Mouse (Mus musculus): ENCODE data around the gene Man1a2.

Man1a2 gene

GRCm38 (mm10) chr3:100685087-100685762 is at the start of gene Man1a2:
TSS of gene Man1a2 (minus strand) at chr3:100685503.
- DNase-seq: peak; percentile 86 to 89

GRCm38 (mm10) chr3:100734482-100735154 is 49.3 kb upstream of the Man1a2 start:
- no peak for DNase-seq

GRCm38 (mm10) chr3:100731896-100732295 is 46.6 kb upstream of the Man1a2 start:
- no peak for DNase-seq

- no peak for DNase-seq
Measured at GRCm38 (mm10) chr3:100731347-100731746, 46.0 kb upstream of the Man1a2 start.

- no peak for DNase-seq
Measured at GRCm38 (mm10) chr3:100728008-100728712, 42.9 kb upstream of the Man1a2 start.

GRCm38 (mm10) chr3:100725960-100726674 is 40.8 kb upstream of the Man1a2 start:
- DNase-seq: no peak

- no peak for DNase-seq
Measured at GRCm38 (mm10) chr3:100720786-100721300, 35.5 kb upstream of the Man1a2 start.

- DNase-seq: no peak
Measured at GRCm38 (mm10) chr3:100716241-100716640, 30.9 kb upstream of the Man1a2 start.

GRCm38 (mm10) chr3:100715367-100715766 is 30.1 kb upstream of the Man1a2 start:
- no peak for DNase-seq

GRCm38 (mm10) chr3:100713142-100714005 is 28.1 kb upstream of the Man1a2 start:
- no peak for DNase-seq

GRCm38 (mm10) chr3:100712140-100712539 is 26.8 kb upstream of the Man1a2 start:
- DNase-seq: no peak

- DNase-seq: no peak
Measured at GRCm38 (mm10) chr3:100711486-100711885, 26.2 kb upstream of the Man1a2 start.

GRCm38 (mm10) chr3:100707117-100707516 is 21.8 kb upstream of the Man1a2 start:
- no peak for DNase-seq

- DNase-seq: no peak
Measured at GRCm38 (mm10) chr3:100705128-100705667, 19.9 kb upstream of the Man1a2 start.

GRCm38 (mm10) chr3:100703847-100704644 is 18.7 kb upstream of the Man1a2 start:
- no peak for DNase-seq

- DNase-seq: no peak
Measured at GRCm38 (mm10) chr3:100702875-100703846, 17.9 kb upstream of the Man1a2 start.

GRCm38 (mm10) chr3:100688747-100689146 is 3.4 kb upstream of the Man1a2 start:
- DNase-seq: no peak

- no peak for DNase-seq
Measured at GRCm38 (mm10) chr3:100686756-100687155, 1.5 kb upstream of the Man1a2 start.

GRCm38 (mm10) chr3:100685763-100686370 is 564 bp upstream of the Man1a2 start:
- DNase-seq: peak; percentile 84 to 89

All from cerebellum, postnatal 14 days (tissue).